Mouse (Mus musculus): ENCODE measurements around the gene Slc38a11. TPM values are rescaled to one million over a fixed set of nuclear protein-coding genes. Genes with fewer than 3 reads are reported as not detected.

Gene Slc38a11
- total and polyA plus RNA-seq, 3 experiments, result not detected

DNA sequence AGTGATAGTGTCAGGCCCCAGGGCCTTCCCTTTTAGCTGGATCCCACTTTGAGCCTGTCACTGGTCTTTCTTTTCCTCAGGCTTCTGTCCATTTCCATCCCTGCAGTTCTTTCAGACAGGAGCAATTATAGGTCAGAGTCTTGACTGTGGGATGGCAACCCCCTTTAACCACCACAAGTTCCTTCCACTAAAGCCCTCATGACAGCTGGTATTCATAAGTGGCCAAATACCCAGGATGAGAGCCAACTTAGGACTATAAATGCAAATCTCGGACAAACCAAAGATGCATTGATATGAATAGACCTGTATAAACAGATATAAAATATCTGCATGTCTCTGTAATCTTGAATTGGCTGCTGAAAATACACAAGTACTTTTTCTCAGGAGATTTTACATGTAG, 75.1 kb downstream of the Slc38a11 start:
- no peak for DNase-seq (ENCODE audit: extremely low read depth)
- TF ChIP-seq USF2 (conservative IDR thresholded peaks at IDR 0.05; ENCODE audit: low read depth, low read length) (no peak), UBTF (IDR thresholded peaks at IDR 0.05; ENCODE audit: low read depth, low read length) (no peak), ZKSCAN1 (IDR thresholded peaks at IDR 0.05; ENCODE audit: borderline replicate concordance, low read depth, low read length) (no peak), ELF1 (IDR thresholded peaks at IDR 0.05; ENCODE audit: low read depth, low read length) (no peak), CHD2 (IDR thresholded peaks at IDR 0.05; ENCODE audit: low read length) (no peak), ETS1 (conservative IDR thresholded peaks at IDR 0.05; ENCODE audit: low read depth, low read length) (no peak), NELFE (IDR thresholded peaks at IDR 0.05; ENCODE audit: low read depth, low read length) (no peak), SIN3A (IDR thresholded peaks at IDR 0.05; ENCODE audit: low read length) (no peak), MAZ (IDR thresholded peaks at IDR 0.05; ENCODE audit: low read depth, low read length) (no peak), HCFC1 (IDR thresholded peaks at IDR 0.05; ENCODE audit: low read depth, low read length) (no peak), ZC3H11A (IDR thresholded peaks at IDR 0.05; ENCODE audit: low read depth, low read length) (no peak), RCOR1 (conservative IDR thresholded peaks at IDR 0.05; ENCODE audit: low read depth, low read length) (no peak), RAD21 (IDR thresholded peaks at IDR 0.05; ENCODE audit: low read depth, low read length) (no peak), CHD1 (IDR thresholded peaks at IDR 0.05; ENCODE audit: low read depth, low read length) (no peak), KAT2A (IDR thresholded peaks at IDR 0.05; ENCODE audit: insufficient replicate concordance, low read length) (no peak)
- H3K27me3 ChIP-seq (replicated peaks), result no peaks in the 10 kb centered on the region
- no peaks in the 10 kb centered on the region for H3K79me2 ChIP-seq (replicated peaks; ENCODE audit: control insufficient read depth, extremely low read depth, insufficient read depth, poor library complexity, severe bottlenecking)
- dilution Hi-C loops (cut with MboI; ENCODE audit: extremely low pct_ligation_motif_present, extremely low pct_unique_long_range_greater_than_20kb, low sequenced_read_pairs), result no loop called here
- H3K36me3 ChIP-seq (replicated peaks in 1 of 2; ENCODE audit: control insufficient read depth in 1 of 2, insufficient read depth in 1 of 2, low read length in 1 of 2), result no peaks in the 10 kb centered on the region
- no peak overlapping the region for H3K9ac ChIP-seq (ENCODE audit: insufficient read depth, low read depth)
- in situ Hi-C loops (cut with MboI; ENCODE audit: low pct_ligation_motif_present, low pct_unique_long_range_greater_than_20kb, low sequenced_read_pairs), result no loop called here
- H3K4me2 ChIP-seq (ENCODE audit: insufficient read depth, low read depth, poor library complexity, severe bottlenecking), result no peak overlapping the region
- H3K9me3 ChIP-seq (replicated peaks; ENCODE audit: low read length), result no peaks in the 10 kb centered on the region
- H3K4me1 ChIP-seq (ENCODE audit: control insufficient read depth in 1 of 2, insufficient read depth in 2 of 2), result peaks cover 8 to 24% of the 10 kb centered on the region in 2 experiments
- no peak overlapping the region for H3K27ac ChIP-seq (ENCODE audit: insufficient read depth, low read depth)
- H3K4me3 ChIP-seq (replicated peaks in 1 of 3; ENCODE audit: low read depth in 2 of 3, low read length in 2 of 3, poor library complexity in 1 of 3), result no peak overlapping the region

DNA sequence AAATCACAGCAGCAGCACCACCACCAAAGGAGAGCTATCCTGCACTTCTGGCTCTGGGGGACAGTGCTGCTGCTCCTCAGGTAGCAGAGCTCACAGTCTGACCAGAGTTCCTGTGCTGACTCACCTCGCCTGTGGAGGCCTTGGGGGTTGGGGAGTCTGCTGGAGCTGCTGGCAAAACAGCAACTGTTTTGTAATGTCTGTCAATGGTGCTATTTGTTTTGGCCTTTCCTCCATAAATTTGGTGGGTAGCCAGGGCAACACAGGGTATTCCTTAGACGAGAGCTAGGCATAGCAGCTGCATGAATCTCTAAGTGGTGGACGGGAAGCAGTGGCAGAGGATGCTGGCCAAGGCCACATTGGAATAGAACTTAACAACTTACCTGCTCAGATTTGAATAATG, 78.5 kb downstream of the Slc38a11 start:
- Histone ChIP-seq H3K27me3 (replicated peaks) (no peaks in the 10 kb centered on the region), H3K4me1 (ENCODE audit: control insufficient read depth in 1 of 2, insufficient read depth in 2 of 2) (peaks cover 8 to 27% of the 10 kb centered on the region in 2 experiments), H3K9me3 (replicated peaks; ENCODE audit: low read length) (no peaks in the 10 kb centered on the region), H3K4me3 (replicated peaks in 1 of 3; ENCODE audit: low read depth in 2 of 3, low read length in 2 of 3, poor library complexity in 1 of 3) (no peak overlapping the region), H3K9ac (ENCODE audit: insufficient read depth, low read depth) (no peak overlapping the region), H3K27ac (ENCODE audit: insufficient read depth, low read depth) (no peak overlapping the region), H3K4me2 (ENCODE audit: insufficient read depth, low read depth, poor library complexity, severe bottlenecking) (no peak overlapping the region), H3K79me2 (replicated peaks; ENCODE audit: control insufficient read depth, extremely low read depth, insufficient read depth, poor library complexity, severe bottlenecking) (no peaks in the 10 kb centered on the region), H3K36me3 (replicated peaks in 1 of 2; ENCODE audit: control insufficient read depth in 1 of 2, insufficient read depth in 1 of 2, low read length in 1 of 2) (no peaks in the 10 kb centered on the region)
- TF ChIP-seq MAZ (IDR thresholded peaks at IDR 0.05; ENCODE audit: low read depth, low read length) (no peak), CHD2 (IDR thresholded peaks at IDR 0.05; ENCODE audit: low read length) (no peak), MEF2A (IDR thresholded peaks at IDR 0.05; ENCODE audit: borderline replicate concordance, low read depth, low read length) (no peak), NELFE (IDR thresholded peaks at IDR 0.05; ENCODE audit: low read depth, low read length) (no peak), NRF1 (IDR thresholded peaks at IDR 0.05; ENCODE audit: low read depth, low read length) (no peak), UBTF (IDR thresholded peaks at IDR 0.05; ENCODE audit: low read depth, low read length) (no peak), PAX5 (IDR thresholded peaks at IDR 0.05; ENCODE audit: low read length) (no peak), MXI1 (IDR thresholded peaks at IDR 0.05; ENCODE audit: low read depth, low read length) (no peak), EP300 (IDR thresholded peaks at IDR 0.05; ENCODE audit: low read length) (no peak), POLR2A (IDR thresholded peaks at IDR 0.05; ENCODE audit: low read depth, low read length) (no peak)
- dilution Hi-C loops (cut with MboI; ENCODE audit: extremely low pct_ligation_motif_present, extremely low pct_unique_long_range_greater_than_20kb, low sequenced_read_pairs), result no loop called here
- in situ Hi-C loops (cut with MboI; ENCODE audit: low pct_ligation_motif_present, low pct_unique_long_range_greater_than_20kb, low sequenced_read_pairs), result no loop called here
- no peak for DNase-seq (ENCODE audit: extremely low read depth)

Measured in CH12.LX (cell line).